Mouse (Mus musculus) ovary, postnatal 36 days (tissue): ENCODE data around the gene Hoxa7.

ENCODE experiments used
- DNase-seq: peaks from one replicate; pipeline ENCODE4 v3.0.0; 2022; ENCODE audit warnings: low spot score, mixed read lengths

The Hoxa7 gene

GRCm38 (mm10) chr6:52212556-52213118, 9.0 kb downstream of the Hoxa7 start:
- no peak for DNase-seq

- no peak for DNase-seq
Observed at GRCm38 (mm10) chr6:52211961-52212360, 9.7 kb downstream of the Hoxa7 start.

- DNase-seq = peak; percentile 76
Observed at GRCm38 (mm10) chr6:52211170-52211935, 10.3 kb downstream of the Hoxa7 start.

GRCm38 (mm10) chr6:52209685-52210046, 12.0 kb downstream of the Hoxa7 start:
- DNase-seq = no peak

- no peak for DNase-seq
Observed at GRCm38 (mm10) chr6:52208868-52209684, 12.6 kb downstream of the Hoxa7 start.

- no peak for DNase-seq
Observed at GRCm38 (mm10) chr6:52208072-52208867, 13.4 kb downstream of the Hoxa7 start, which contains the start of gene Hoxa6. Gene Hoxa6, minus strand, starts transcription at chr6:52208722.

- no peak for DNase-seq
Observed at GRCm38 (mm10) chr6:52207684-52207976, 14.0 kb downstream of the Hoxa7 start.

- no peak for DNase-seq
Observed at GRCm38 (mm10) chr6:52206882-52207683, 14.6 kb downstream of the Hoxa7 start.

GRCm38 (mm10) chr6:52205638-52206621, 15.7 kb downstream of the Hoxa7 start:
- no peak for DNase-seq

GRCm38 (mm10) chr6:52205221-52205620, 16.4 kb downstream of the Hoxa7 start:
- no peak for DNase-seq

GRCm38 (mm10) chr6:52204050-52204752, 17.5 kb downstream of the Hoxa7 start, which contains the start of gene Hoxa5:
Gene Hoxa5, minus strand, starts transcription at chr6:52204587.
- peak; percentile 65 for DNase-seq

GRCm38 (mm10) chr6:52203371-52204049, 18.1 kb downstream of the Hoxa7 start:
- peak; percentile 25 for DNase-seq

GRCm38 (mm10) chr6:52203121-52203370, 18.6 kb downstream of the Hoxa7 start:
- no peak for DNase-seq

GRCm38 (mm10) chr6:52202362-52203120, 19.1 kb downstream of the Hoxa7 start:
- DNase-seq = no peak

GRCm38 (mm10) chr6:52201269-52201668, 20.4 kb downstream of the Hoxa7 start:
- DNase-seq = no peak

GRCm38 (mm10) chr6:52200751-52201250, 20.9 kb downstream of the Hoxa7 start:
- no peak for DNase-seq

GRCm38 (mm10) chr6:52200073-52200750, 21.4 kb downstream of the Hoxa7 start:
- no peak for DNase-seq

GRCm38 (mm10) chr6:52197271-52197670, 24.4 kb downstream of the Hoxa7 start:
- no peak for DNase-seq
